Mouse (Mus musculus): ENCODE data around the gene Ralgps2. TPM values are rescaled to one million over a fixed set of nuclear protein-coding genes. Genes with fewer than 3 reads are reported as not detected.
A peak's percentile ranks its signal among the peaks of the same experiment; 100 is the strongest.

Gene Ralgps2
- total RNA-seq, 1 experiment from 2014 or later: 654 TPM

DNA sequence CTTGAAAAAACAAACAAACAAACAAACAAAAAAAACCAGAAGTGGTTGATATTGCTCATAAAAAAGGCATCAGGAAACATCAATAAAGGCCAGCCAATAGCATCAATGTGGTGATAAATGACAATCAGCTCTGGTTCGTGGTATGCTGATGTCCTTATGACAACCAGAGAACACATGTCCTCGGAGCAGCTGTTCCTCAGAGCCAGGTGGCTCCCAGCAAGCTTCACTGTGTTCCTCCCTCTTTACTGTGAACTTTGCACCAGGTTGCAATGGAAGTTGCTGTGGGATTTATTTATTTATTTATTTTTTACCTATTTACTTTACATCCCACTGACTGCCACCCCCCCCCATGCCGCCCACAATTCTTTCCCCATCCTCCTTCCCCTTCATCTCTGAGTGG, 17.9 kb upstream of the Ralgps2 start:
- no peak for ATAC-seq (ENCODE audit: extremely low read depth, insufficient number of reproducible peaks, low FRiP score, poor library complexity, severe bottlenecking)

DNA sequence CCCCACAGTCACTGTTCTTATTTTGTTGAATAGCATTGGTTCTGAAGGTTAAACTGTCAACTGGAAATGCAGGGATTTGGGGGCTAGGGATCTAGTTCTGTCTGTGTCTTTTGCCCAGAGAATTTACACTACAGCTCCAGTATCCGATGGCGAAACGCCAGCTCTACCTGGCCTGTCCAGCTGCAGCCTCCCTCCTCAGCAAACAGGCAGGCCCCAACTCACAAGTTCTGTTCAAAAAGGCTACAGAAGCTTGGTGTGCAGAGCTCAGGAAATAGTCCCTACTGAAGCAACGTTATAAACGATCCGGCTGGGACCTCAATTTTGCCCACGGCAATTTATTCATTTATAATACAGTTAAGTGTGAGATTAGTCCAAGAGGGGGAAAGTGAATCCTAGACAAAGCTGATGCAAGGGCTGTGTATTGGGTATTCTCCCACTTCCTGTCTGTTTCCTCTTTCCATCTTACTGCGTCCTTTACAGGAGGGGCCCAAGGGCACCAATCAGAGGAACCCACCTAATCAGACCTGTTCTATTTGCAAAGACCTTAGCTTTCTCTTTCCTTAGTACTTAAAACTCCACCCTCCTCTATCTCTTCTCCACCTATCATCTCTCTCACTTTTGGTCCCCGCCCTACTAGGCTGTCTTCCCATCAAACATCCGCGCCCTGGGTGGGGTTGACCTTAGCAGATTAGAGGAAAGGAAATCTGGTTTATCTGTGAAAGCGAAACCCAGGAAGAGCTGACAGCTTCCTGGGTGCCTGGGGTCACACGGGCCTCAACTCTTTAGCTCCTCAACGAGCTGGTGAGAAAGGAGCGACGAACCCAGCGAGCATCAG, 16.7 kb upstream of the Ralgps2 start:
- ATAC-seq (ENCODE audit: extremely low read depth, insufficient number of reproducible peaks, low FRiP score, poor library complexity, severe bottlenecking): peak; percentile 64

DNA sequence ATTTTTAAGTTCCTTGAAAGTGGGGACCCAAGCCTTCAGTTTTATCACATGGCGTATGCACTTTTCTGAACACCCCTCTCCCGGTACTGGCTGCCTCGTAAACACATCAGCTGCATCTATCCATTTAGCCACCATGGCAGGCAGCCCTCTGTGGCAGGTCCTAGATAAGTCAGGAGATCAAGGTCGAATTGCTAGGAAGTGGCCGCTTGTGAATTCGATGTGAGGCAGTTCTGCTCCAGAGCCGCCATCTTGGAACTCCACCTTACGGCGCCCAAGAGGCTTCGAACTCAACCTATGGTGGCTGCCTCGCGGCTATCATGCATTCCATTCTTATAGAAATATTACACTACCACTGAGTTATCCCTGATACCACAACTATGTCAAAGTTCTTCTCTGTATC, 14.8 kb upstream of the Ralgps2 start:
- no peak for ATAC-seq (ENCODE audit: extremely low read depth, insufficient number of reproducible peaks, low FRiP score, poor library complexity, severe bottlenecking)

DNA sequence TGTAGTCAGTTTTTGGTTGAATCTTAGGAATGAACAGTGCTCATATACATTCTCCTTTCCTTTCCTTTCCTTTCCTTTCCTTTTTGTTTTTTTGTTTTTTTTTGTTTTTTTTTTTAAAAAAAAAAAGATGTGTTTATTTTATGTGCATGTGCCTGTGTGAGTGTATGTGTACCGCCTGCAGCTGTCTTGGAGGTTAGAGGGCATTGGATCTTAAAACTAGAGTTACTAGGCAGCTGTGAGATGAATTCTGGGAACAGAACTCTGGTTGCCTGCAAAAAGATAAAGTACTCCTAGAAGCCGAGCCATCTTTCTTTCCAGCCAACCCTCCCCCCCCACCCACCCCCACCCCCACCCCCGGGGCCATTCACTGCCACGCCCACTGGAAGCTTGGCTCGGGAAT, 10.9 kb upstream of the Ralgps2 start:
- ATAC-seq (ENCODE audit: extremely low read depth, insufficient number of reproducible peaks, low FRiP score, poor library complexity, severe bottlenecking): no peak

DNA sequence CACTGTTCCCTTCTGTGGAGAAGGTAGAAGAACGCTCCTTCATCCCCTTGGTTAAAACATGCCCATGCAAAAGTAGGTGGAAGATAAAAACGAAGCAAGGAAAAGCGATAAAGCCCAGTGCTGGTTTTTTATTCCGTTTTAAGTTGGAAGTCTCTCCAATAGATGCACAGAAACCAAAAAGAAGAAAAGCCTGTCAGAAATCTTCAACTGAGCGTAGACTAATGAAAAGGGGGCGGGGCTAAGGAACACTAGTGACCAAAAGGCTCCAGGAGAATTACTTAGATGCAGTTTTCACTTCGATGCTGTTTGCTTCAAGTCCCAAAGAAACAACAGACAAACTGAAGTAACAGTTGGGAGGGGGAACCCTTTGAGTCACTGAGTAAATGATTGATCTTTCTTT, 1.2 kb upstream of the Ralgps2 start:
- ATAC-seq (ENCODE audit: extremely low read depth, insufficient number of reproducible peaks, low FRiP score, poor library complexity, severe bottlenecking): no peak

DNA sequence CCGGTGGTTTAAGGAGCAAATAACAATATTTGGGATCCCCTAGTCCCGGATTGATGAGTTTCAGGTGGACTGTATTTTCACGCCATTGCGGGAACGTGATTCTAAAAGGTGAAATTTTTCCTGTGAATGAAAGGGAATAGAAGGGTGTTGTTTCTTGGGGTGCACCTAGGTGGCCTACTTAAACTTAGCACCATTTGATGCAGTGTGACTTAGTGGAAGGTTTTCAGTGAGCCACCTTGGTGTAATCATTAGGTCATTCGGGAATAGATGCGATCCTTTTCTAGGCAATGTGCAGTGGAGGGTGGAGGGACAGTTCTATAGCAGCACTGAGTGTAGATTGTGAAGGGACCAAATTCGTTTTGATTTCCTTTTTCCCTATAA, 706 bp upstream of the Ralgps2 start:
- peak; percentile 54; the same call in 1 of the 2 replicates for ATAC-seq (ENCODE audit: extremely low read depth, insufficient number of reproducible peaks, low FRiP score, poor library complexity, severe bottlenecking)

DNA sequence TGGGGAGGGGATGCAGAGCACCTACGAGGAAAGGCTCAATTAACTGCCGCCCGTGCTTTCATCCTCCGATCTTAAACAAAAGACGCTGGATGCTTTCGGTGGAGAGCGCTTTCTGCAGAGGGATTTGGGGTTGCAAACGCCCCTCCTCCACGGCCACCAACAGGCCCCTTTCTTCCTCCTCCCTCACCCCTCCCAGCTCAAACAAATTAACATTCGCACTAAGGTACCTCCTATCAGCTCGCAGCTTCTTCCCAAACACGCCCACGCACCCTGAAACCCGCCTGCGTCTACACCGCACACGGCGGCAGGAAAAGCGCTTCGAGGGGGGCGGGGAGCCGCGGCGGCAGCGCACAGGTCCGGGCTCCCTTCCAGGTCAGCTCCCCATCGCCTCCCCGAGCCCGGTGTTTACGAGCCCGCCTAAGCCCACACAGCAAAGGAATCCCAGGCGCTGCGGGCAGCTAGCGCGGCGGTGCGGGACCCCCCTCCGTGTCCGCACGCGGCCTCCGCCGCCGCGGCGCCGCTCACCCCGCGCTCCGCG, 652 bp downstream of the Ralgps2 start:
- ATAC-seq (ENCODE audit: extremely low read depth, insufficient number of reproducible peaks, low FRiP score, poor library complexity, severe bottlenecking): peak; percentile 83

DNA sequence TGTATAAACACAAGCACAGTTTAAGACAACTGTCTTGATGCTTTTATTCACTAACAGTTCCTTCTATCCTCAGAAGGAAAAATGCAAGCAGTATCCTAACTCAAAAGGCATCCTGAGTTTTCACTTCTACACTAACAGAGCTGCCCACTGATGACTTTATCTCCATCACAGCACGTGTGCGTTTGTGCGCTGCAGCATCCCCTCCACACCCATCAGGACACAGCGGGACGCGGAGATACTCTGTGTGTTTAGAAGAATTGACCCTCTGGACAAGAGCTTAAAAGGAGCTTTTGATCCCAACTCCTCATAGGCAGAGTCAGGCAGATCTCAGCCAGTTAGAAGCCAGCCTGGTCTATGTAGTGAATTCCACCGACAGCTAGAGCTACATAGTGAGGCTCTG, 2.0 kb downstream of the Ralgps2 start:
- ATAC-seq (ENCODE audit: extremely low read depth, insufficient number of reproducible peaks, low FRiP score, poor library complexity, severe bottlenecking): no peak

DNA sequence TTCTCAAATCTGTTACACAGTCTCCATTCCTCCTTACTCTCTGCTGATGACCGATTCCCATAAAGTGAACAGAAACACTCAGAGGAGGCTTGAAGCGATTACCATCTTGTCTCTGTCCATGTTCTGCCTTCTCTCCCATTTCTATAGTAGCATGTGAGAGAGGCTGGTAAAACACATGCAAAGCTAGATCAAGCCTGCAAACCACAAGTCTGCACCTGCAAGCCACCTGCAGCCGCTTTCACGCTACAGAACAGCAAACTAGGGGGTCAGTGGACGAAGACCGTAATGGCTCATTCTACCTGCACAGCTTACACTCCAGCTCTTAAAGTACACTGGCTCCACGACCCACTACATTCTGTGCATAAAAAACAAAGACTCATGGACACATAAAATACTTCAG, 5.7 kb downstream of the Ralgps2 start:
- no peak for ATAC-seq (ENCODE audit: extremely low read depth, insufficient number of reproducible peaks, low FRiP score, poor library complexity, severe bottlenecking)

DNA sequence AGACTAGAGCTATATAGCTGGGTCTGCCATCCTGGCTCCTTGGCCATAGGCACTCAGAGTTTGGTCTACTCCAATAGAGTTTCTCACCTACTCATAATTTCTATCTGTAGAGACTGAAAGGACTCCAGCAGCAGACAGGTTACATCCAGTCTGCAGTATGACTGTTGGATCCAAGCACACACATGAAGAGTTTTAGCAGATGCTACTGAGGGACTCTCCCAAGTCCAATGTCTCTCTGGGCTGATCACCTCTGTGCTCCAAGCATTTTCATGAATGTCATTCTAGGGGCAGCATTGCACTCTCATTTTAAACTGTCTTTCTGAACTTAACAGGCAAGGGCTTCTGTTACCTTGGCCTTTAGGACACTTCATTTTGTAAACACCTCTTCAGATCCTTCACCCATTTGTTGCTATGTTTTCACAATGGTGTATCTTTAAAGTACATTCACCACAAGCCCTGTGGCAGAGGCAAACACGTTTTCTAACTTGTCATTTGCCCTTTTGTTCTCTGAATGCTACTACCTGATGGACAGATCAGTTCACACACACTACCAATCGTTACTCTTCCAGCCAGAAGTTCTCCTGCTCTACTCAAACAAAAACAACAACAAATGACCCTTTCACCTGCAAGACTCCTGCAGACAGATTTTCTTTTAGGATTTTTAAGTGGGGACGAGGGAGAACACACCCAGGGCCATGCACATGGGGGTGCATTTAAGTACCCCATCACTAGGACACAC, 7.2 kb downstream of the Ralgps2 start:
- no peak for ATAC-seq (ENCODE audit: extremely low read depth, insufficient number of reproducible peaks, low FRiP score, poor library complexity, severe bottlenecking)

DNA sequence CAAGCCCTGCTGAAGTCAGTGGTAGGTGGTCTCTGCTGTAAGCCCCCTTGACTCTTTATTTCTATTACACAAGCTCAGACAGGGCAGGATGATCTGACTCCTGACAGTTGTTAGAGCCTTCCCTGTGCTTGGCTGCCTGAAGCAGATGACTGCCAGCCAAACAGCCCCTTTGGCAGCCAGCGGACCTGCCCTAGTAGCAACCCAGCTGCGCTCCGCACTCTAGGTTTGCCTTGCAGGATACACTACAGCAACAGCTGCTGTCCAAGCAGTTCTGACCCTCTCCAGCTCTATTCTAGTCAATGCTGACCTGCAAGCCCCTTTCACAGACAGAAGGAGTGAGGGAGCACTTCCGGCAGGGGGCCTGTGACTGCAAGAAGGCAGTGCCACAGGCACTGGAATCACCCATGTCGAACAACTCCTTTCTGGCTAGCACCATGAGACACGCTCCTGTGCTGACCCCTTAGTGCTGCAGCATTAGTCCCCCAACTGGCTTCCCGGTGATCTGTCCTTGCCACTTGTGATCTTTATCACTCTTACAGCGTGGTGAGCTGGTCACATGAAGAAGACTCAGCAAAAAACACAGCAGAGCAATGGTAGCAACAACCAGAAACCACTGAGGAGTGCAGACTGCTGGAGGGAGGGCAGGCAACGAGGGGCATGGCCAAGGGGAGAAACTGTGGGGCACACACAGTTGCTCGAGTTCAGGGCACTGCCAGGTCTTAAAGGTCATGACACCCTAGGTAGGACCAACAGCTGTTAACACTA, 8.1 kb downstream of the Ralgps2 start:
- ATAC-seq (ENCODE audit: extremely low read depth, insufficient number of reproducible peaks, low FRiP score, poor library complexity, severe bottlenecking): no peak

DNA sequence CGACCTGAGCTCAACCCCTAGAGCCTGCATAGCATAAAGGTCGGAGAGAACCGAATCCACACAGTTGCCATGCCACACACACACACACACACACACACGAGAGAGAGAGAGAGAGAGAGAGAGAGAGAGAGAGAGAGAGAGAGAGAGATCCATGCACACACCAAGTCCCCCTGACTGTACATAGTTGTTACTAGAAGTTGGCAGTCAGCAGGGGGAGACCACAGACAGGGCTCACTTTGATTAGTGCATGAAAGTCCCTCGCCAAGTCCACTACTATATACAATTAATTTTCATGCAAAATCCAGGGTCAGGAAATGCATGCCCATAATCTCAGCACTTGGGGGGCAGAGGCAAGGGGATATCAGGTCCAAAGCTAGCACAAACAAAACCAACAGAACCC, 9.2 kb downstream of the Ralgps2 start:
- no peak for ATAC-seq (ENCODE audit: extremely low read depth, insufficient number of reproducible peaks, low FRiP score, poor library complexity, severe bottlenecking)

DNA sequence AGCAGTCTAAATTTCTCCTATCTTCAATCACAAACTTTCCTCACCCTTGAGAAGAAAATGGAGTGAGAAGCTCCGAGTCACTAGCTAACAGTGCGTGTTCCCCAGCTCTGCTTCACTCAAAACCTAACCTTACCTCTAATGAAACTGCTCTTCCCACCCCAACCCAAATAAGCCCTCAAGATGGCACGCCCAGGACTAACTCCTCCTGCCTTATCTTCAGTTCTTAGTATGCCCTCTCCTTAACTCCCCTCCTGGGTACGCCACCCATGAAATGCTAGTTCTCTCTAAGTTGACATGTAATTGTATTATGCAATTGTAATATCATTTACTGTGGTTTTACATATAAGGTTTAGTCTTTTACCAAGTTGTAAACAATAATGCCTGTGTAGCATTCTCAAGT, 11.2 kb downstream of the Ralgps2 start:
- ATAC-seq (ENCODE audit: extremely low read depth, insufficient number of reproducible peaks, low FRiP score, poor library complexity, severe bottlenecking): no peak

DNA sequence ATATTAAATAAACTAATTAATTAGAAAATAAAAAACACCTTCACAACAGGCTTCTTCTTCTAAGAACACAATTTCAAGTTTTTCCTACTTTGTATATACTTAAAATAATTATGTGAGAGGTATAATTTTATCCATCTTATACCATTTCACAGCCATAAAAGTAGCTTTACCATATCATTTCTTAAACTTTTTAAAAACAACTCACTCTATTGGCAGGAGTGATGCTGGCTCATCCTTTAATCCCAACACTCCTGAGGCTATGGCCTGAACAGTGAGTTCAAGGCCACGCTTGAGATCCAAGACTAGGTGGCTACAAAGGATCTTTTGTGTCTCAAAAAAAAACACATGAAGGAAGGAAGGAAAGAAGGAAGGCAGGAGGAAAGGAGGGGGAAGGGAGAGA, 15.9 kb downstream of the Ralgps2 start:
- no peak for ATAC-seq (ENCODE audit: extremely low read depth, insufficient number of reproducible peaks, low FRiP score, poor library complexity, severe bottlenecking)

DNA sequence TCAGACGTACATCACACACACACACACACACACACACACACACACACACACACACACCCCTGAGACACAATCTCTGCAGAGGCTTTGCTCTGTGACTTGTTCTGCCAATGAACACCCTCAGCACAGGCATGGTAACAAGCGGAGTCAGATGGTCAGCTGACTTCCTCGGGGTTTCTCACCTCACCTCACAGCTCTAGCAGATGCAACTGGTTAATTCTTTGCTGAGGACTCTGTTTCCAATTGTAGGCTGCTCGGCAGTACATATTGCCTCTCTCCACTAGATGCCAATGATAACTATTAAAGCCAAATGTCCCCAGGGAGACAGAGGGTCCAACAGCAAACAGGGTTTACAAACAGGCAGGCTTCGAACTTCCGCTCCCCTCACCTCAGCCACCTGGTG, 16.5 kb downstream of the Ralgps2 start:
- no peak for ATAC-seq (ENCODE audit: extremely low read depth, insufficient number of reproducible peaks, low FRiP score, poor library complexity, severe bottlenecking)

DNA sequence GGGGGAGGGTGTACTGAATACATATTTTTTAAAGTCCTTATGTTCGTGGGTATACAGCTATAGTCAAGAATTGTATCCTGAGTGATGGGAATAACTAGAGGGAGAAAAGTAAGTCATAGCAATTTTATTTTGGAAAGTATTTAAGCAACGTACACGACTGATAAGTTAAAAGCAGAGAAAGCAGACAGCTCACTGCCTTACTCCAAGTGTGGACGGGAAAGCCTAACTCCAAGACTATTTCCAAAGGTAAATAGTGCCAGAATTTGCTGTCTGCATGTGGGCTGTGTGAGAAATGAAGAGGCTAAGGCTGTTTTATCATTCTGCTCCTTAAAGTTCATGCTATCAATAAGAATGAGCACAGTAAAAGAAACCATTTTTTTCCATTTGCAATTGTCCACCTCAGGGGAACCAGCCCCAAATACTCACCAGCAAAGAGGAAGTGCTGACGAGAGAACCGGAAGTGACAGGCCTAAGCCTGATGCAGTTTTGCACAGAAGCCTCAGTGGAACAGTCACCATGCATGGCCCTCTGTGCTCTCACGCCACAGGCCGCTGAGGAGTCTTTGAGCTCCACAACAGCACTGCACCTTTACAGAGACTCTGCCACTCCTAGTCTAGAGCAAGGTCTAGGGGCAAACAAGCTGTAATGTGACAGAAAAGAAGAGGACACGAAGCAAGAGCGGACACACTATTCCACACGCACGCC, 18.0 kb downstream of the Ralgps2 start:
- peak; percentile 92 for ATAC-seq (ENCODE audit: extremely low read depth, insufficient number of reproducible peaks, low FRiP score, poor library complexity, severe bottlenecking)

DNA sequence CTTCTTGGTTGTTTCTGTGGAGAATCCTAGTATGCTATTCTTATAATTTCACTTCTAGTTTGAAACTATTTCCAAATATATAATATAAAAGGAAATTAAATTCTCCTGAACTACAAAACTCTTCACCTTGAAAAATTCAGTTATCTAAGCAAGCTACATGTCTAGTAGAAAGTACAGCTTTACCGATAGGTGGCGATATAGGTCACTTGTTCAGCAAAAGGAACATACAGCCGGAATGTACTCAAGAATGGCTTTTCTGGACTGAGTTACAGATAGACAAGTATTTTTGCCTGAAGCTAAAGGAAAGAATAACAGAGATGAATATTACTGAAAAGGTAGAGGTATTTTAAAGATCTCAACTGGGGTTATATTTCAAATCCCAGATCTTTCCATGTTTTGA, 22.0 kb downstream of the Ralgps2 start:
- peak; percentile 60; the same call in 1 of the 2 replicates for ATAC-seq (ENCODE audit: extremely low read depth, insufficient number of reproducible peaks, low FRiP score, poor library complexity, severe bottlenecking)

DNA sequence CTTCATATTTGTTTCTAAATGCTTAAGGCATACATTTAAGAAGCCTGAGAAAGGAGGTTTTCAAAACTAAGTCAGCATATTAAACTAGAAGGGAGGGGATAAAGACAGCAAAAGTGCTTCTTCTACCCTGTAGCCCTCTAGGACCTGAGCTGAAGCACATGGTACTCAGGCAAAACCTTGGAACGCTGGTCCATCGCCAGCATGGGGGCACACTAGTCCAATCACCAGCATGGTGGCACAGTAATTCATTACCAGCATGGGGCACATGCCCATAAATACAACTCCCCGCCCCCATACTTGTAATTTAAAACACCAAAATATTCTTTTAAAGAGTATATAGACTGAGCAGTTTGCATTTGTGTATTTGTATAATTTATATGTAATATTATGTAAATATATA, 23.1 kb downstream of the Ralgps2 start:
- no peak for ATAC-seq (ENCODE audit: extremely low read depth, insufficient number of reproducible peaks, low FRiP score, poor library complexity, severe bottlenecking)

DNA sequence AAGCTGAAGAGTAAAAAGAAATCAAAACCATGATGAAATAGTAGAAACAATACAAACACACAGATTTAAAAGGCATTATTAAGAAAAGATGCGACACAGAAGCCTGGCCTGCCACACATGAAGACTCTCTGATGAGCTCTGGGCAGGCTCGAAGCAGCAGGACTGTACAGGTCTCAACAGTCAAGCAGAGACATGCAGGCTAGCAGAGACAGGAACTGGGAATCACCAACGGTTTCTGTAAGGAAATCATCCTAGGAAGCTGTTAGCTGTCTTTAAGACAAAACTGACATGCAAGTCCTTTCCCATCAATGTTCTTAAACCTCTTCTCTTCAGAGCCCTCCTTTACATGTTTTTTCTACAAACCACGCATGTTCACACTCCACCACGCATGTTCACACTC, 24.5 kb downstream of the Ralgps2 start:
- no peak for ATAC-seq (ENCODE audit: extremely low read depth, insufficient number of reproducible peaks, low FRiP score, poor library complexity, severe bottlenecking)
